Mouse (Mus musculus): ENCODE data around the gene 1190005I06Rik. TPM values are rescaled to one million over a fixed set of nuclear protein-coding genes. Genes with fewer than 3 reads are reported as not detected.

1190005I06Rik gene
- 3.4 and 5.9 TPM in 2 replicates for polyA plus RNA-seq (2014; fragmentation: Nextera tagmentation; extraction: Ambion mirVana)

GRCm38 (mm10) chr8:120647532-120647931 lies at the start of gene 1190005I06Rik:
1190005I06Rik (minus strand) TSS chr8:120647632.
- no peaks in the 10 kb centered on the region for H3K27me3 ChIP-seq (ENCODE audit: control insufficient read depth, insufficient read depth, low read length)
- H3K27ac ChIP-seq (replicated peaks; ENCODE audit: low read depth, low read length), result no peak within 1 kb of the TSS
- WGBS, result 46% methylated on average over 7 of the region's 7 CpGs

GRCm38 (mm10) chr8:120696401-120697153 lies 49.1 kb upstream of the 1190005I06Rik start:
- no peaks in the 10 kb centered on the region for H3K27me3 ChIP-seq (ENCODE audit: control insufficient read depth, insufficient read depth, low read length)
- ATAC-seq (replicated peaks; ENCODE audit: insufficient number of reproducible peaks, low FRiP score, low TSS enrichment, low read depth), result no peak
- H3K4me2 ChIP-seq (ENCODE audit: low read depth, low read length), result no peak overlapping the region
- WGBS, result 55% methylated on average over 13 of the region's 13 CpGs
- no peaks in the 10 kb centered on the region for H3K36me3 ChIP-seq (replicated peaks; ENCODE audit: control insufficient read depth, insufficient read depth, low read depth, low read length)
- no peak overlapping the region for H3K9ac ChIP-seq (replicated peaks; ENCODE audit: low read length)
- H3K4me1 ChIP-seq (ENCODE audit: control insufficient read depth, insufficient read depth, low read length), result no peaks in the 10 kb centered on the region; the same call in 1 of the 2 replicates
- H3K4me3 ChIP-seq (ENCODE audit: low read depth, low read length), result no peak overlapping the region
- no peaks in the 10 kb centered on the region for H3K9me3 ChIP-seq (replicated peaks; ENCODE audit: control insufficient read depth, low read length)
- DNase-seq (ENCODE audit: low spot score), result no peak
- H3K27ac ChIP-seq (replicated peaks; ENCODE audit: low read depth, low read length), result no peak overlapping the region

More at GRCm38 (mm10) chr8:120647532-120647931, at the start of gene 1190005I06Rik:
- ATAC-seq (replicated peaks; ENCODE audit: insufficient number of reproducible peaks, low FRiP score, low TSS enrichment, low read depth) (0 out of 2 replicates have a peak, but pooled peaks have one; percentile 11), DNase-seq (ENCODE audit: low spot score) (no peak)
- Histone ChIP-seq H3K9me3 (replicated peaks; ENCODE audit: control insufficient read depth, low read length) (no peaks in the 10 kb centered on the region), H3K4me2 (ENCODE audit: low read depth, low read length) (no peak within 1 kb of the TSS), H3K9ac (replicated peaks; ENCODE audit: low read length) (no peak within 1 kb of the TSS), H3K4me3 (ENCODE audit: low read depth, low read length) (no peak within 1 kb of the TSS), H3K4me1 (ENCODE audit: control insufficient read depth, insufficient read depth, low read length) (peaks cover 3% of the 10 kb centered on the region; the same call in 1 of the 2 replicates), H3K36me3 (replicated peaks; ENCODE audit: control insufficient read depth, insufficient read depth, low read depth, low read length) (no peaks in the 10 kb centered on the region)

- WGBS, result 55% methylated on average over 22 of the region's 22 CpGs
- DNase-seq (ENCODE audit: low spot score), result peak; percentile 31
- ATAC-seq (replicated peaks; ENCODE audit: insufficient number of reproducible peaks, low FRiP score, low TSS enrichment, low read depth), result no peak
Measured at GRCm38 (mm10) chr8:120693861-120694493, 46.5 kb upstream of the 1190005I06Rik start.

GRCm38 (mm10) chr8:120692934-120693333 lies 45.5 kb upstream of the 1190005I06Rik start:
- no peaks in the 10 kb centered on the region for H3K27me3 ChIP-seq (ENCODE audit: control insufficient read depth, insufficient read depth, low read length)
- no peak overlapping the region for H3K4me3 ChIP-seq (ENCODE audit: low read depth, low read length)
- 55% methylated on average over 4 of the region's 4 CpGs for WGBS
- ATAC-seq (replicated peaks; ENCODE audit: insufficient number of reproducible peaks, low FRiP score, low TSS enrichment, low read depth) (no peak), DNase-seq (ENCODE audit: low spot score) (no peak)
- no peaks in the 10 kb centered on the region; the same call in 1 of the 2 replicates for H3K4me1 ChIP-seq (ENCODE audit: control insufficient read depth, insufficient read depth, low read length)
- H3K9ac ChIP-seq (replicated peaks; ENCODE audit: low read length), result no peak overlapping the region
- H3K9me3 ChIP-seq (replicated peaks; ENCODE audit: control insufficient read depth, low read length), result no peaks in the 10 kb centered on the region
- no peak overlapping the region for H3K27ac ChIP-seq (replicated peaks; ENCODE audit: low read depth, low read length)
- H3K4me2 ChIP-seq (ENCODE audit: low read depth, low read length), result no peak overlapping the region
- H3K36me3 ChIP-seq (replicated peaks; ENCODE audit: control insufficient read depth, insufficient read depth, low read depth, low read length), result no peaks in the 10 kb centered on the region

More at GRCm38 (mm10) chr8:120693861-120694493, 46.5 kb upstream of the 1190005I06Rik start:
- Histone ChIP-seq H3K36me3 (replicated peaks; ENCODE audit: control insufficient read depth, insufficient read depth, low read depth, low read length) (no peaks in the 10 kb centered on the region), H3K9me3 (replicated peaks; ENCODE audit: control insufficient read depth, low read length) (no peaks in the 10 kb centered on the region), H3K4me2 (ENCODE audit: low read depth, low read length) (no peak overlapping the region), H3K9ac (replicated peaks; ENCODE audit: low read length) (no peak overlapping the region), H3K27ac (replicated peaks; ENCODE audit: low read depth, low read length) (no peak overlapping the region), H3K4me3 (ENCODE audit: low read depth, low read length) (no peak overlapping the region), H3K4me1 (ENCODE audit: control insufficient read depth, insufficient read depth, low read length) (no peaks in the 10 kb centered on the region; the same call in 1 of the 2 replicates), H3K27me3 (ENCODE audit: control insufficient read depth, insufficient read depth, low read length) (no peaks in the 10 kb centered on the region)

GRCm38 (mm10) chr8:120688511-120688910 lies 41.1 kb upstream of the 1190005I06Rik start:
- Histone ChIP-seq H3K4me2 (ENCODE audit: low read depth, low read length) (no peak overlapping the region), H3K27ac (replicated peaks; ENCODE audit: low read depth, low read length) (no peak overlapping the region), H3K9ac (replicated peaks; ENCODE audit: low read length) (no peak overlapping the region), H3K9me3 (replicated peaks; ENCODE audit: control insufficient read depth, low read length) (no peaks in the 10 kb centered on the region), H3K27me3 (ENCODE audit: control insufficient read depth, insufficient read depth, low read length) (no peaks in the 10 kb centered on the region), H3K36me3 (replicated peaks; ENCODE audit: control insufficient read depth, insufficient read depth, low read depth, low read length) (no peaks in the 10 kb centered on the region), H3K4me1 (ENCODE audit: control insufficient read depth, insufficient read depth, low read length) (peaks cover 2% of the 10 kb centered on the region; the same call in 1 of the 2 replicates), H3K4me3 (ENCODE audit: low read depth, low read length) (no peak overlapping the region)
- no peak for ATAC-seq (replicated peaks; ENCODE audit: insufficient number of reproducible peaks, low FRiP score, low TSS enrichment, low read depth)
- 89% methylated on average over 7 of the region's 7 CpGs for WGBS
- DNase-seq (ENCODE audit: low spot score), result no peak

- DNase-seq (ENCODE audit: low spot score) (no peak), ATAC-seq (replicated peaks; ENCODE audit: insufficient number of reproducible peaks, low FRiP score, low TSS enrichment, low read depth) (no peak)
- no peaks in the 10 kb centered on the region for H3K9me3 ChIP-seq (replicated peaks; ENCODE audit: control insufficient read depth, low read length)
- no peak overlapping the region for H3K27ac ChIP-seq (replicated peaks; ENCODE audit: low read depth, low read length)
- no peak overlapping the region for H3K4me3 ChIP-seq (ENCODE audit: low read depth, low read length)
- no peaks in the 10 kb centered on the region for H3K36me3 ChIP-seq (replicated peaks; ENCODE audit: control insufficient read depth, insufficient read depth, low read depth, low read length)
- no peaks in the 10 kb centered on the region for H3K27me3 ChIP-seq (ENCODE audit: control insufficient read depth, insufficient read depth, low read length)
- no peak overlapping the region for H3K9ac ChIP-seq (replicated peaks; ENCODE audit: low read length)
- 78% methylated on average over 8 of the region's 8 CpGs for whole genome bisulfite sequencing
- H3K4me2 ChIP-seq (ENCODE audit: low read depth, low read length), result no peak overlapping the region
- peaks cover 2% of the 10 kb centered on the region; the same call in 1 of the 2 replicates for H3K4me1 ChIP-seq (ENCODE audit: control insufficient read depth, insufficient read depth, low read length)
Measured at GRCm38 (mm10) chr8:120687786-120688185, 40.4 kb upstream of the 1190005I06Rik start.

- no peak for DNase-seq (ENCODE audit: low spot score)
- H3K4me2 ChIP-seq (ENCODE audit: low read depth, low read length), result no peak overlapping the region
- no peak overlapping the region for H3K4me3 ChIP-seq (ENCODE audit: low read depth, low read length)
- peaks cover 2% of the 10 kb centered on the region; the same call in 1 of the 2 replicates for H3K4me1 ChIP-seq (ENCODE audit: control insufficient read depth, insufficient read depth, low read length)
- ATAC-seq (replicated peaks; ENCODE audit: insufficient number of reproducible peaks, low FRiP score, low TSS enrichment, low read depth), result no peak
- H3K9ac ChIP-seq (replicated peaks; ENCODE audit: low read length), result no peak overlapping the region
- no peaks in the 10 kb centered on the region for H3K9me3 ChIP-seq (replicated peaks; ENCODE audit: control insufficient read depth, low read length)
- H3K27me3 ChIP-seq (ENCODE audit: control insufficient read depth, insufficient read depth, low read length), result no peaks in the 10 kb centered on the region
- no peaks in the 10 kb centered on the region for H3K36me3 ChIP-seq (replicated peaks; ENCODE audit: control insufficient read depth, insufficient read depth, low read depth, low read length)
- H3K27ac ChIP-seq (replicated peaks; ENCODE audit: low read depth, low read length), result no peak overlapping the region
- WGBS, result 83% methylated on average over 5 of the region's 5 CpGs
Measured at GRCm38 (mm10) chr8:120686576-120686975, 39.1 kb upstream of the 1190005I06Rik start.

GRCm38 (mm10) chr8:120686051-120686450 lies 38.6 kb upstream of the 1190005I06Rik start:
- no peak overlapping the region for H3K9ac ChIP-seq (replicated peaks; ENCODE audit: low read length)
- H3K4me3 ChIP-seq (ENCODE audit: low read depth, low read length), result no peak overlapping the region
- H3K4me1 ChIP-seq (ENCODE audit: control insufficient read depth, insufficient read depth, low read length), result peaks cover 2% of the 10 kb centered on the region; the same call in 1 of the 2 replicates
- H3K9me3 ChIP-seq (replicated peaks; ENCODE audit: control insufficient read depth, low read length), result no peaks in the 10 kb centered on the region
- no peak for DNase-seq (ENCODE audit: low spot score)
- H3K27ac ChIP-seq (replicated peaks; ENCODE audit: low read depth, low read length), result no peak overlapping the region
- ATAC-seq (replicated peaks; ENCODE audit: insufficient number of reproducible peaks, low FRiP score, low TSS enrichment, low read depth), result no peak
- H3K36me3 ChIP-seq (replicated peaks; ENCODE audit: control insufficient read depth, insufficient read depth, low read depth, low read length), result no peaks in the 10 kb centered on the region
- no peak overlapping the region for H3K4me2 ChIP-seq (ENCODE audit: low read depth, low read length)
- H3K27me3 ChIP-seq (ENCODE audit: control insufficient read depth, insufficient read depth, low read length), result no peaks in the 10 kb centered on the region
- WGBS, result 81% methylated on average over 13 of the region's 13 CpGs
